Mouse (Mus musculus) CH12F3 (cell line): ENCODE data around the gene Serpina3b.

Source experiments
- in situ Hi-C: fragments of 300-500 bp; cut with MboI; formaldehyde crosslinking; loops from 2 replicates; pipeline ENCODE4 v1.14.3; 2020; ENCODE audit warnings: low sequenced_read_pairs

Serpina3b gene

DNA sequence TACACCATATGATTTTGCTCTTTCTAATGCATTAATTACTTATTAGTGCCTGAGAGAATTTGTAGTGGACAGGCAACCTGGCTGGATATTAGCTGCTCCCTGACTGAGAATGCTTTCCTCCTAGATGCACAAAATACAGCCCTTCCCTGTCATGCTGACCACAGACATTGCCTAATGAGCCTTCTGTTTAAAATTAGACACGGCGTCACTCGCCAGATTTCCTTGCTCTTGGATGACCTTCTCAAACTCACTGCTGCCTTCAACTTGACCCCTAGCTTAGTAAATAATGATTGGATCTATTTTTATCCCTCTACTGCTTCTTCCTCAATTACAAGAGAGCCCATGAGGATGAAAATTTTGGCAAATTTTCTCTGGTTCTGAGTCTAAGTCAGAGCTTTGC is 47.0 kb downstream of the Serpina3b start:
- in situ Hi-C loops, result no loop called here

DNA sequence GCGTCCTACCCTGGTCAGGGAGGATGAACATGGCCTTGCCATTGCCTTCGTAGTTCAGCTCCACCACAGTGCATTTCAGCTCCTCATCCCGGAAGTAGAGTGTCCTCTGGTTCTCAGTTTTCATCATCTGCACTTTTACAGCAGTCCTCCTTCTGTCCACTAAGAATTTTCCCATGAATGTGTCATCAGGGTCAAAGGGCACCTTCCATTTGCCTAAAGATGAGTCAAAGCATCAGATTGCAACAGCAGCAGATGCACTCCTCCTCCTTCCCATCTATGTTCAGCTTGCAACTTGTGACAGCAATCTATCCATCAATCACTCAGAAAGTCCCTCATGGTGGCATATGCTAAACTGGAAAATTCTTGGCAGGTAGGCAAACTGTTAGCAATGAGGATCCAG is 47.8 kb downstream of the Serpina3b start:
- in situ Hi-C loops, result no loop called here

DNA sequence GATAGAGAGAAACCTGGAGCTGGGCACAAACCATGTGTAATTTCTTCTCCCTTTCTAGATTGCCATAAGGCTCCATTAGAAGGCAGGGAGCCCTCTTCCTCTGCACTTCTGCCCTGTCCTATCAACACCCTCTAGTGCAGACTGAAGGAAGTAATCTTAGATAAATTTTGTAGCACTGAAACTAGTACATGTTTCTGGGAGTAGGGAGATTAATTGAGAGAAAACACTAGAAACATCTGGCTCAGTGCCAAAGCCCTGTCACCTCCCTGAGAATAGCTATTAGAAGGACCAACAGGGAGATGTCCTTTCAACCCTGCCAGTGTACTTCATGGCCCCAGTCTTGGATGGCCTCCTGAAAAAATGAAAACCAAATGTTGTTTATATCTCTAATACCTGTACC is 50.8 kb downstream of the Serpina3b start:
- in situ Hi-C loops, result no loop called here

DNA sequence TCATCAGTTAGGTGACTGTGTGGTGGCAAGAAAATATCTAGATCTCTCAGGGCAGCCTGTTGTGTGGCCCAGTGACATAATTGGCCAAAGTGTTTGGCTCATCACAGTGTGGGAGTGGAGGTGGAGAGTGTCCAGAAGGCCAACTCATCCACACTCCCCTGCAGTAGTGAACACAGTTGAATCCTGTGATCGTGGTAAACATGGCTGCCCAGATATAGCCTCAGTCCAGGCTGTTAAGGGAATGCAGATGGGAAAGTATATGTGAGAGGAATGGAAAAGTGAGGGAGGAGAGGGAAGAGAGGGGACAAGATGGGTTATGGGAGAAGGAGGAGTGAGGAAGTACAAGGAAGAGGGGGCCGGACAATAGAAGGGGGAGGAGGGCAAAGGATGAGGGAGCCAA is 51.2 kb downstream of the Serpina3b start:
- in situ Hi-C loops, result no loop called here

DNA sequence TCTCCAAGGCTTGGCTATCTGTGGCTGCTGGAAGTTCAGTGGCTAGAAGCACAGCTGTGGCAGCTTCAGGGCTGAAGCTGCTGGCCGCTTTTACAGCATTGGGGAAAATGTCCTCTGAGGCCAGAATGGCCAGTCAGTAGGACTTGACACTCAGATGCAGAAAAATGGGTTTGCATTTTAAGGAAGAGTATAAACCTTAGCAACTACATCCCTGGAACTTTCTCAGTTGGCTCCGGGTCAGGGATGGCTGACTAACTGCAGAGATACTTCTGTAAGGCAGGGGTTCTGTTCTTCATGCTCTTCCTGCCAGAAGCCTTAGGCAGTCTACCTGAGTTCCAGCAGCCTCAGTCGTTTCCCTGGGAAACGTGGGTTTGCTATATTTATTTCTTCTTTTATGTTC is 57.2 kb downstream of the Serpina3b start:
- in situ Hi-C loops, result no loop called here

DNA sequence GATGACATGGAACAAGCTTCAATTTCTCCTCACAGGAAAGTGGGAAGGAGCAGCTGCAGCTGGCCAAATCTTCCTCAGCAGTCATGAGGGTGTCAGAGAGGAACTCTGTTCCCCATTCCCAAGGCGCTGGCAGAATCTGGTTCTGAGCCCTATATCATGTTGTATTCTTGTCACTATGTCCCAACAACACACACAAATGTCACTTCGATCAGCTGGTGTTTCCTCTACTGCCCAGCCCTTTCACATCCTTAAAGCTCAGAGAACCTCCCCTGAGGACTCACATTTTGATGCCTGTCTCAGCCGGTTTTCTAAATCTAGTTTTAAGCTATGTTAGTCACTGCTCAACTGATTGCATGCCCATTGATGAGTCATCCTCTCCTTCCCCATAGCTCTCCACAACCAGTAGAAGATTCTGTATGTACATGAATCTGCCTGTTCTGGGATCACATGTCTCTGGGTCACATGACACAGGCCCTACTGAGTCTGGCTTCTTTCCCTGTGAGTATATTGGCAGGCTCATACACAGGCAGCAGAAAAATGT is 58.3 kb downstream of the Serpina3b start:
- in situ Hi-C loops, result no loop called here
